19 mouse cellular contexts compared by ENCODE assay signal in genomic region chr14:47646696-47647516, GRCm38 (mm10). TPM values are rescaled to one million over a fixed set of nuclear protein-coding genes. Genes with fewer than 3 reads are reported as not detected.
A peak's percentile ranks its signal among the peaks of the same experiment; 100 is the strongest.
DNase-seq lines count a peak whose midpoint lies in the region; ATAC-seq and TF ChIP-seq lines count a peak whose summit lies in the region.
"Had no signal": no experiment of that assay in that cellular context is flagged by ENCODE, and none has a peak within 500 bp of the region (broad histone marks: within the 10 kb centered on the region; RNA-seq: fewer than 3 reads in every experiment).

No protein-coding gene starts in this region.

- DNase-seq in G1E (ENCODE audit: low spot score) (no peak), ZHBTc4 (ENCODE audit: low read depth, low spot score) (peak; percentile 65)
- no peak for DNase-seq in right cerebral cortex, postnatal 25 days
- no peak for DNase-seq in hindbrain, postnatal 0 days (ENCODE audit: low spot score)
- no peak for DNase-seq in left cerebral cortex, postnatal 14 days (ENCODE audit: low spot score in 2 of 2)
- DNase-seq: cerebellum, adult 11 months; cerebellum, adult 9-10 months; cerebellum, postnatal 25 days; gastrocnemius, postnatal 10 days; heart, adult 2 months had no signal

- no peaks in the 10 kb centered on the region for H3K27me3 ChIP-seq in megakaryocyte, embryonic 14.5 days (replicated peaks)
- no peaks in the 10 kb centered on the region for H3K27me3 ChIP-seq in G1E (ENCODE audit: insufficient read depth, low read length)
- no peaks in the 10 kb centered on the region for H3K27me3 ChIP-seq in hindbrain, postnatal 0 days (ENCODE audit: insufficient read depth, low read length)
- H3K27me3 ChIP-seq: embryonic facial prominence, embryonic 12.5 days; forebrain, embryonic 15.5 days; heart, embryonic 12.5 days; hindbrain, embryonic 15.5 days had no signal

- H3K27ac ChIP-seq in hindbrain, postnatal 0 days = no peak overlapping the region
- H3K27ac ChIP-seq: embryonic facial prominence, embryonic 12.5 days; forebrain, embryonic 15.5 days; heart, adult 2 months; hindbrain, embryonic 10.5 days; hindbrain, embryonic 15.5 days had no signal

- WGBS in hindbrain, postnatal 0 days = 74% methylated on average over 9 of the region's 9 CpGs

- no peak for TF ChIP-seq CTCF in G1E (IDR thresholded peaks at IDR 0.05; ENCODE audit: low read depth, low read length)
- no peak for TF ChIP-seq CTCF in hindbrain, postnatal 0 days (IDR thresholded peaks at IDR 0.05; ENCODE audit: low read depth)

- intact Hi-C loops in left cerebral cortex, postnatal 14 days (cut with DNase I) = no loop called here

- peaks cover 15% of the 10 kb centered on the region for H3K4me1 ChIP-seq in megakaryocyte, embryonic 14.5 days
- H3K4me1 ChIP-seq in G1E (ENCODE audit: insufficient read depth, low read depth, low read length) = peaks cover 45% of the 10 kb centered on the region
- peaks cover 6% of the 10 kb centered on the region; the same call in 1 of the 2 replicates for H3K4me1 ChIP-seq in hindbrain, postnatal 0 days (ENCODE audit: insufficient read depth, low read length)

- no peak overlapping the region for H3K4me2 ChIP-seq in hindbrain, postnatal 0 days (ENCODE audit: low read depth, low read length)
- H3K4me2 ChIP-seq: embryonic facial prominence, embryonic 12.5 days; forebrain, embryonic 15.5 days; heart, embryonic 12.5 days; hindbrain, embryonic 15.5 days had no signal

- H3K9ac ChIP-seq in hindbrain, postnatal 0 days (replicated peaks; ENCODE audit: low read length) = no peak overlapping the region
- H3K9ac ChIP-seq: embryonic facial prominence, embryonic 12.5 days; forebrain, embryonic 15.5 days; heart, embryonic 12.5 days; hindbrain, embryonic 15.5 days had no signal

- H3K9me3 ChIP-seq in megakaryocyte, embryonic 14.5 days = no peaks in the 10 kb centered on the region
- no peaks in the 10 kb centered on the region for H3K9me3 ChIP-seq in G1E (replicated peaks)
- H3K9me3 ChIP-seq in hindbrain, postnatal 0 days (ENCODE audit: low read length) = no peaks in the 10 kb centered on the region
- H3K9me3 ChIP-seq: embryonic facial prominence, embryonic 12.5 days; forebrain, embryonic 15.5 days; heart, embryonic 12.5 days; hindbrain, embryonic 10.5 days; hindbrain, embryonic 15.5 days had no signal

- H3K36me3 ChIP-seq in megakaryocyte, embryonic 14.5 days (replicated peaks; ENCODE audit: low read length) = no peaks in the 10 kb centered on the region
- peaks cover 3% of the 10 kb centered on the region for H3K36me3 ChIP-seq in G1E (replicated peaks)
- no peaks in the 10 kb centered on the region for H3K36me3 ChIP-seq in hindbrain, postnatal 0 days (ENCODE audit: insufficient read depth, low read length)
- H3K36me3 ChIP-seq: embryonic facial prominence, embryonic 12.5 days; forebrain, embryonic 15.5 days; heart, embryonic 12.5 days; hindbrain, embryonic 10.5 days; hindbrain, embryonic 15.5 days had no signal

- peak overlapping the region; percentile 84 for H3K4me3 ChIP-seq in megakaryocyte, embryonic 14.5 days (replicated peaks)
- H3K4me3 ChIP-seq in G1E (ENCODE audit: low read depth, low read length) = peak overlapping the region; percentile 13; the same call in 1 of the 2 replicates
- no peak overlapping the region for H3K4me3 ChIP-seq in hindbrain, postnatal 0 days (ENCODE audit: low read length)
- H3K4me3 ChIP-seq: embryonic facial prominence, embryonic 12.5 days; forebrain, embryonic 15.5 days; heart, adult 2 months; heart, embryonic 12.5 days; hindbrain, embryonic 10.5 days; hindbrain, embryonic 15.5 days had no signal

- no peak for ATAC-seq in megakaryocyte, adult 5-6 weeks (ENCODE audit: poor library complexity, severe bottlenecking)
- ATAC-seq in G1E (ENCODE audit: extremely low read depth, insufficient number of reproducible peaks, low FRiP score, poor library complexity, severe bottlenecking) = peak; percentile 65
- ATAC-seq in hindbrain, postnatal 0 days = no peak
- ATAC-seq: forebrain, embryonic 15.5 days; inflammation-experienced regulatory T-cells, adult 6 months; intestine, postnatal 0 days had no signal

RNA-seq across cellular contexts. Expression of gene Ktn1, which starts 1.3 kb away (rescaled TPM):
- 1.8 TPM in 1 of 2 replicates, not detected in the other for polyA plus RNA-seq in megakaryocyte, embryonic 14.5 days (2012; ENCODE audit: insufficient read depth, low replicate concordance)
- 26.1 and 28.6 TPM in 2 replicates for total RNA-seq in megakaryocyte, adult 5-6 weeks (2015)
- 23.0 and 23.2 TPM in 2 replicates for total RNA-seq in megakaryocyte, adult 5-6 weeks (2017)
- total RNA-seq in G1E (2014; fragmentation: Nextera tagmentation) (471 and 478 TPM in 2 replicates), G1E (2017) (153 and 206 TPM in 2 replicates)
- 10.4 and 18.6 TPM in 2 replicates for polyA plus RNA-seq in G1E (2012)
- 23.5 and 27.4 TPM in 2 replicates for total RNA-seq in hindbrain, postnatal 0 days (2014; rRNA removed)
- polyA plus RNA-seq in hindbrain, postnatal 0 days (2015; fragmentation: Nextera tagmentation; extraction: Ambion mirVana) = 66.8 and 73.8 TPM in 2 replicates
- 10 to 100 TPM; 89.8 to 94.0 TPM for total RNA-seq in left cerebral cortex, postnatal 14 days (2021)
